Mouse (Mus musculus) T-helper 1 cell (primary cell): ENCODE results near the gene Inha.

ENCODE experiments used
- in situ Hi-C: fragments of 300-600 bp; cut with MboI, MseI; formaldehyde crosslinking; loops from one replicate; pipeline ENCODE4 v1.15.1; 2025; ENCODE audit warnings: high pct_unique_total_duplicates

Gene Inha

DNA sequence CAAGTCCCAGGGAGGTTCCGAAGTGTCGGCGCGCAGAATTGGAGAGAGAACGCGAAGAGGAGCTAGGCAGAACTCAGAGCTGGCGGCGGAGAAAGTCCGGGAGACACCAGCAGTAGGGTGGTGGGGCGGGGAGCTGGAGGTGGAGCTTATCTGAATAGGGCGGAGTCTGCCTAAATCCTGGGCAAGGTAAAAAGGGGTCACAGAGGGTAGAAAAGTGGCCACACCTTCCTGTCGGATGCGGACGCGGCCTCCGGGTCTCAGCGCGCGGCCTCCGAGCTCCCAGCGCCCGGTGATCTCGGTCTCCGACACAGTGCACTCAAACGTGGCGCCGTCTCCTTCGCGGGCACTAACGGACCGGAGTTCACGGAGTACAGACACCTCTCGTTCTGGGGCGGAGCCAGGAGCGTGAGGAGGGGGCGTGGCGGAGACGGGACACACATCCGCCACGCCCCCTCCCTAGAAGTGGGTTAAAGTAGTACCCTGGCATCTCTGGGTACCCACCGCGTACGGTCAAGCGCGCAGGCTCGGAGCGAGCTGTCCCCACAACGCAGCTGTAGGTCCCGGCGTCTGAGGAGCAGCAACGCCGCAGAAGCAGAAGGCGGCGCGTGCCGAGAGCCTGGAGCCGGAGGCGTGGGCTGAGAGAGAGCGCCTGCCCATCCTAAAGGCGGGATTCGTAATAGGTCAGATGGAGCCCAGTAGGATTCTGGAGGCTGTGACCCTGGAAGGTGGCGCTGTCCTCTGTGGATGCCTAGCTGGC, 19.3 kb upstream of the Inha start:
- in situ Hi-C loops, result no loop called here

DNA sequence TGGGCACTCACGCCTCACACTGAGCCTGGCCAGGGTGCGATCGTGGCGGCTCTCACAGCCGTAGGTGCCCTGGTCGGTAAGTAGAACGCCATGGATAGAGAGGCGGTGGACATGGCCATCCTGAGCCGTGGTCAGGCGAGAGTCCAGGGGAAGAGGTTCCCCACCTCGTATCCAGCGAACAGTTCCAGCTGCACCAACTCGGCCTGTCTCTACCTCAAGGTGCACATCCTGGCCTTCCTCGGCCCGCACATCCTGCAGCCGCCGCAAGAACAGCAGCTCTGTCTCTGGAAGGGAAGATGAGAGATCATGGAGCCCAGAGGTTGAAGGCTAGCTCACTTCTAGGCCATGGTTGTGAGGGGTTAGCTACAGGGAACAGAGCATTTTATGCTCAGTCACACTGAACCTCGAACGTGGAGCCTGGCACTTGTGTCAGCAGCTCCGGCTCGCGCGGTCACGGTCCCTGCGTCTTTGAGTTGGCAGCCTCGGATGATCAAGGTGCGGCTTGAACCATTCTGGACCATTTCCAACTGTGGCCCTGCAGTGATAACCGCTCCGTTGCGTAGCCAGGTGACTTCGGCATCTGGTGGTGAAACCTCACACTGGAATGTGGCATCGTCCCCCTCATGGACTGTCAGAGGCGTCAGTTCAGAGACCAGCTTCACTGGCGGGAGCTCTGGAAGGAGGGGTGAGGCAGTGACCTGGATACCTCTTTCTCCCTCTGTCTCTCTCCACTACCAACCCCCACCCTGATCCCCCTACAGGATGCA, 15.9 kb upstream of the Inha start:
- in situ Hi-C loops, result no loop called here

DNA sequence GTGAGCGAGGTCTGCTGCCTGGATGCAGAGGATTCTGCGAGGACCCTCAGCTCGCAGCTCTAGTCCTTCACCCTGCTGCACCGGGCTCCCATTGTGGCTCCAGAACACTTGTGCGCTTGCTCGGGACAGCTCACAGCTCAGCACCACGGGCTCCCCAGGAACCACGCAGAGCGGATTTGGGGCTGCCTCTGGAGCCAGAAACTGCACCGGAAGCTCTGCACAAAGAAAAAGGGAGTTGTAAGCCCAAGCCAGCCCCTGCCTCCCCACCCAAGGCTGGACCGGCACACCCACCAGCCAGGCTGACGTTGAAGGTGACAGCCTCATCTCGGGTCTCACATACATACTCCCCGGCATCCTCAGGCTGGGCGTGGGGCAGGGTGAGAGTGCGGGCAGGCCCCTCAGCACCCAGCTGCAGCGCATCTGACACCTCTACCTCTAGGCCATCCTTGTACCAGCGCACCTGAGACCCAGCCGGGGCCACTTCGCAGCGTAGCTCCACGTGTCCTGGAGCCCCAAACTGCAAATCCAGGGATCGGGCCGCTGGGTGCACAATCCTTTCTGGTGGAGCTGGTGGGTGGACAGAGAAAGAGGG, 14.2 kb upstream of the Inha start:
- in situ Hi-C loops, result no loop called here

DNA sequence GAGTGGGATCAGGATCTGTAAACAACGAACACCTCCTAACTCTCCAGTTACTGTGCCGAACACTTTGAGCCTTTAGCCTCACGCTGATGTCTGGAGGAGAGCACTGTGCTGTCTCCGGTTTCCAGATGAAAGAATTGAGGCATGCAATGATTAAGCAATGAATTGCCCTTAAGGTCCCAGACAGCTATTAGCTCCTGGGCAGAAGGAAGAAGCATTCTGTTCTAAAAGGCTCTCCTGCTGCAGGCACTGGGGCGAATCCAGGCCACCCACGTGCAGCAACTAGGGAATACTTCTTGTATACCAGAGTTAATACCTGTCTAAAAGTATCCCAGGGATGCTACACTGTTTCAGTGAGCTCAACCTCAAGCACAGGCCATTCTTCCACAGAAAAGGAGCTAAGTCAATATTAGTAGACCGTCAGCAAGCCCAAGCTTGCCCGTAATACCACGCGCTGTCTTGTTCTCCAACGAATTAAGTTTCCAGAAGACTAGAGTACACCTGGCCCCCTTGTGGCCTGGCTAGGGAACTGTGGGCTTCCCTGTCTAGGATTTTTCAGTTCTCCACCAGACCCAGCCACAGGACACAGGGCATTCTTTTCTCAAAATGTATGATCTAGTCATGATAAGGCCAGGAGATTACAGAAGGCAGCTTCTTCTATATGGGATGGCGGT, 11.9 kb upstream of the Inha start:
- in situ Hi-C loops, result no loop called here

DNA sequence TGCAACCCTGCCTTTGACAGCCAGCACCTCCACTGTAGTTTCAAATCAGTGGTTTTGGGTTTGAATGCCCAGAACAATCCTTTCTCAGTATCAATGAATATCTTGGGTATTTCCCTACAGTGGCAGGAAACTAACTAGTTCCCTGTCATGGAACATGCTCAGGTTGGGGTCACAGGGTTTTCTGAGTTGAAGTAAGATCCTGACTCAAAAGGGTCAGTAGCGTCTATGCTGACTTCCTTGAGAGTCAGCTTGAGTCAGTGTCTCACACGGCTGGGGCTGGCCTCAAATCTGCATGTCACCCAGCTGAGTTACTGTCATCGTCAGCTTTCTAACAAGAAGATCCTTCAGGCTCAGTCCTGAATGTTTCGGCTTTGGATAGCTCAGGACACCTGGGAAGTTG, 8.0 kb upstream of the Inha start:
- in situ Hi-C loops, result no loop called here

DNA sequence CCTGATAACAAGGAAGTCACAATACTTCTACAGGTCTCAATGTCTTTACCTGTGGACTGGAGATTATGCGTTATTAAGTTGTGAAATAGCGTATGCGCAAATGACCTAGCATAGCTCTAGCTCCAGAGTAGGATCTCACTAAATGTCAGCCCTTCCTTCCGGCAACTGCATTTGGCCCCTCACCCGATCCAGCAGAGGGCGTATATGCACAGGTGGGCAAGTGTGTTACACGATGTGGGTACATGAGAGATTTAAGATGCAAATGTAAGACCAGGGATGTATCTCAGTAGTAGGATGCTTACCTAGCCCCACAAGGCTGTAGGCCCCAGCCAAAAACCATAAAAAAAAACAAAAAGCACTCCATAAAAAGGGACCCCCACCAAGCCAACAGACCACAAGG, 7.4 kb upstream of the Inha start:
- in situ Hi-C loops, result no loop called here

DNA sequence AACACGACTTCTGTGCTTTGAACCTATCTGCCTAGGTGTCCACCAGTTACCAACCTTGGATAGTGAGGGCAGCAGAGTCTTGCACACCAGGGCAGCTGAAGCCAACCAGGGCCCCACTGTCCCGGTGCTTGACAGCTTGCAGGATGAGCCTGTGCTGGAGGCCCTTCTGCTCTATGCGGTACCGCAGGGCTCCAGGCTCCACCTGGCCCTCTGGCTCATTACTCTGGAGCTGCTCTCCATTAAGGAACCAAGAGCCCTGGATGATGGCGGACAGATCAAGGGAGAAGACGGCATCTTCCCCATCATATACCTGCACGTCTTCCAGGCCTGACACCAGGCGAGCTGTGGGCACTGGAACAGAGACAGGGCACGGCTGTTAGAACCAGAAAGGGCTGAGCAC, 5.0 kb upstream of the Inha start:
- in situ Hi-C loops, result no loop called here

DNA sequence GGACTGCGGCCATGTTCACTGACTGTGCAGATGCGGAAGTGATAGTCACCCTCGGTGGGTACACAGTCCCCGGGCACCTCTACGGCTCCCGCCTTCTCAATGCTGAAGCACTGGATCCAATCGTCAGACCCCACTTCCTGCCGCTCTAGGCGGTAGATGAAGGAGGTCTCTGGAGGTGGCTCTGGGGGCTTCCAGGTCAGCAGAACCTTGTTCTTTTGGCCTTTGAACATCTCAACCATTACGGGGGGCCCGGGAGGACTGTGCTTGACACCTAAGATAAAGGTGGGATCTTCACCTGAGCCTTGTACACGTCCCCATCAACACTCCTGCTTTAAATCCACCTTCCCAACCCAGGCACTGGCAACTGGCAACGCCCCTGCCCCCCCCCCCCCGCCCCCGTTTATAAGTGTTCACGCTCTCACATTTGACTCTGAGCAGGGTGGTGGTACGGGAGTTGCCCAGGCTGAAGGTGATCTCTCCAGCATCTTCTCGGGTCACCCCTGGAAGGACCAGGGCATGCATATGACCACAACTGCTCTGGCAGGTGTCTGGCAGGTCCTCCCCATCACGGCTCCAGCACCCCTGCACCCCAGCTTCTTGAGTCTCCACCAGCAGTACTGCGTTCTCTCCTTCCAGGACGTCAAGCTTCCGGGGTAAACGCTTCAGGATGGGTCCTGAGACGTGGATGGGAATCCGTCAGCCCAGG, 3.8 kb upstream of the Inha start:
- in situ Hi-C loops, result no loop called here

DNA sequence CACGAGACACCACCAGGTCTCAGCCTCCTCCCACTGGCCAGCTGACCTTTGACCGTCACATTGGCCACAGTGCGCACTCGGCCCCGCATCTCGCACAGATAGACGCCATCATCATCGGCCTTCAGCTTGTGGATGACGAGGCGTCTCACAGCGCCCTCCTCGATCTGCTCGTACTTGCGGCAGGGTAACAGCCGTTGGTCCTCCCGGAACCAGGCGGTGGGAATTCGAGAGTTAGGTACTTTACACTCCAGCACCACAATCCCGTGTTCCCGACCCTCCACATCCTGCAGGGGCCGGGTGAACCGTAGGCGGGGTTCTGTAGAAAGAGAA, 3.3 kb upstream of the Inha start:
- in situ Hi-C loops, result no loop called here

DNA sequence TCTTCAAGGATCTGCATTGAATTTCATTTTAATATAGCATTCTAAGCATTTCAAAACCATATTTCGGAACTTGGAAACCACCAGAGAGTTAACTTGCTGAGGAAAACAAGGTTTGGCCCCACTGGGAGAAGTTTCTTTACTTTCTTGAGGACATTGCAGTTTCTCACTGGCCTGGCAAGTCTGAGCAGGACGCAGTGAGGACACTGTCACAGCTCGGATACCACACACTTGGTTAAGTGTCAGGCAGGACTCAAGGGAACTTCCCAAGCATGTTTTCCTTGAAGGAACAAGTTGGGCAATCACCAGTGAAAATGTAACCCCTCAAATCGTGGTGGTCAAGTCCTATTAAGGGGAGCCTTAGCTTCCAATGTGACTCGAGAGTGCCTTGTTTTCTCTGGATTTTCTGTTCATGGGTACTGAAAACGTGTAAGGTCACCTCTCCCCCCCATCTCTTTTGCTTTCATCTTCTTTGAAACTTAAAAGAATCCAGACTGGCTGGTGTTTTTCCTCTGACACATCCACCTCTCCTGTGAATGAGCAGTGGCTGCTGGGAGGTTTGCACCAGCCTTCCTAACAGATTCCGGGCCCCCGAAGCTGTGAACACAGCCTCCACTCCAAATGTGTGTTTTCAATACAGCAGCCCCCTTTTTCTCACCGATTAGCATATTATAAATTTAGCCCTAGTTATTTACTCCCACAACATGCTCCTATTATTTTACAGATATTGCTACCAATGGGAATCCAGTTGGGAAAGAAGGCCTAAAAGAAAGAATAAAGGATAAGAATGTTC, 2.4 kb upstream of the Inha start:
- in situ Hi-C loops, result no loop called here

DNA sequence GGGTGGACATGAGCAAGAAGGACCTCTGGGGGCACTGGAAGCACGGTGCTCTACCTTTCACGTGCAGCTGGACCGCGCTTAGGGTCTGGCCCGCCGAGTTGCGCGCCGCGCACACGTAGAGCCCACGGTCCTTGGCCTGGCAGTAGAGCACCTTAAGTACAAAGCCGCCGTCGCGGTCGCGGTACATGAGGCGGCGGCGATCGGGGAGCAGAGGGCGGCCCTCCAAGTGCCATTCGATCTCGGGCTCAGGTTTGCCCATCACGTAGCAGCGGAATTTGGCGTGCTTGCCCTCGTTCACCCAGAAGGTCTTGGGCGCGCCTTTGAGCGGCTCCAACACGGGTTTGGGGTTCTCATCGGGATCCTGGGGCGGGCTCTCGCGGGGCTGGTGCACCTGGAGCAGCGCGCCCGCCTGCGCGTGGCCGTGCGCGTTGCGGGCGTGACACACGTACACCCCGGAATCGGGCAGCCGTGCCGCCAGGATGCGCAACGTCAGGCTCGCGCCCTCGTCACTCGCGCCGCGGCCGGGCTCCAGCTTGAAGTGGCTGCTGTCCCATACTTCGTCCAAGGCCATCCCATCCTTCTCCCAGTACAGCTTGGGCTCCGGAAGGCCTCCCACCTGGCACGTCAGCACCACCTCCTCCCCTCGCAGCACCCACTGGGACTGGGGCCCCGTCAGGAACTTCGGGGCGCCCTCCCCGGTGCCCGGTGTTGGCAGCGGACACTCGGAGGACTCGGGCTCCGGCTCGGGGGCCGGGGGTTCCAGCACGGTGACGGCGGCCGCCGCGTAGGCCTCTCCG, 1.5 kb upstream of the Inha start:
- in situ Hi-C loops, result no loop called here

DNA sequence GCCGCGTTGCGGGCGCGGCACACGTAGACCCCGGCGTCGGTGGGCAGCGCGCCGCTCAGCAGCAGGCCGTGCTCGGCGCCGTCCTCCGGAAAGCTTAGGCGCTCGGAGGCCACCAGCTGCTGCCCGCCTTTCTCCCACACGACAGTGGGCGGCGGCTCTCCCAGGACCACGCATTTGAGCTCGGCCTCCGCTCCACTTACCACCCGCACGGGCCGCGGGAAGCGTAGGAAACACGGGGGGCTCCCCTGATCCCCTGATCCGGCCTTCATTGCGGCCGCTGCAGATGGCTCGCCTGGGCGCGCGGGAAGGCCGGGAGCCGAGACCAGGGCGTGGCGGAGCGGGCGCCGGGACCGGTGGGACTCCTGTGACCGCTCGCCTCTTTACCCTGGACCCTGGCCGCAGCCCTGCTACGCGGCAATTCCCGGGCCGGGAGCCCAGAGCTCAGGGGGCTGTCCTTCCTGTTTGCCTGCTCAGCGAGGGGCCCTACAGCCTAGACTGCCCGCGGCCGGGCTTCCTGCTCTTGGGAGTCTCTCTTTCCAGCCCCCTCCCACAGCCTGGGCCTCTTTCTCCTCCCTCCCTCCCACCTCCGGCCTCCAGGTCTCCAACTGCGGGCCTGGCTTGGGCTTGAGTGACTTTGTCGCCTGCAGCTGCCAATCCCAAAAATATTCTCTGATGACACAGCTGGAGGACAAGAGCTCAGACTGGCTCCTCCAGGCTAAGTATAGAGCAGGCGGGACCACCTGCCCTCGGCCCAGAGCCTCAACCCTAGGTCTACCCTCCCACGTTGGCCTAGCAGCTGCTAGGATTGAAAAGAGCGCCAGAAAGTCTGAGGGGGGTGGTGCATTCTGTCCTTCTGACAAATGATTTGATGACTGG, 683 bp upstream of the Inha start, which contains the start of gene Obsl1:
Gene Obsl1, minus strand, starts transcription at position 497 of the 876 bp plus-strand sequence.
- in situ Hi-C loops, result no loop called here

DNA sequence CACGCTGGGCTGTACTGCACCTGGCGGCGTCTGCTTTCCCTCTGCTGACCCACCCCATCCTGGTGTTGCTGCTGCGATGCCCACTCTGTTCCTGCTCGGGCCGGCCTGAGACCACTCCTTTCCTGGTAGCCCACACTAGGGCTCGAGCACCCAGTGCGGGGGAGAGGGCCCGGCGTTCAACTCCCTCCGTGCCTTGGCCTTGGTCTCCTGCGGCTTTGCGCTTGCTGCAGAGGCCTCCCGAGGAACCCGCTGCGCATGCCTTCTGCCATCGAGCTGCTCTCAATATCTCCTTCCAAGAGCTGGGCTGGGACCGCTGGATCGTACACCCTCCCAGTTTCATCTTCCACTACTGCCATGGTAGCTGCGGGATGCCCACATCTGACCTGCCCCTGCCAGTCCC, 2.7 kb downstream of the Inha start:
- in situ Hi-C loops, result no loop called here

DNA sequence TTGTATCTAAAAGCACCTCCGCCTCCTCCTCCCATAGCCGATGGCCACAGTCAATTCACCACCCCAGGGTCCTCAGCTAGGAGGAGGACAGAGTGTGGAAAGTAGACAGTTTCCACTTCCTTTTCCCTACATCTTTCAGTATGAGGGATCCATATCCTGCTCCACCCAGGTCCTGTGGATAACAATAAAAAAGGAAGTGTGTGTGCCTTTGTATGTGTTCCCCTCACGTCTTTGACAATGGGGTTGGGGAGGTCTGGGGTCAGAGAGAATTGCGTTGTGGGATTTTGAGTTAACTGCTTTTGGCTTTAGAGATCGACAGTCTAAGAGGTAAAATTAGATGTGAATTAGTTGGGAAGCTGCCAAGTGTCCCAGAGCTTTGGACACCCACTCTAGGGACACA, 3.3 kb downstream of the Inha start:
- in situ Hi-C loops, result no loop called here

DNA sequence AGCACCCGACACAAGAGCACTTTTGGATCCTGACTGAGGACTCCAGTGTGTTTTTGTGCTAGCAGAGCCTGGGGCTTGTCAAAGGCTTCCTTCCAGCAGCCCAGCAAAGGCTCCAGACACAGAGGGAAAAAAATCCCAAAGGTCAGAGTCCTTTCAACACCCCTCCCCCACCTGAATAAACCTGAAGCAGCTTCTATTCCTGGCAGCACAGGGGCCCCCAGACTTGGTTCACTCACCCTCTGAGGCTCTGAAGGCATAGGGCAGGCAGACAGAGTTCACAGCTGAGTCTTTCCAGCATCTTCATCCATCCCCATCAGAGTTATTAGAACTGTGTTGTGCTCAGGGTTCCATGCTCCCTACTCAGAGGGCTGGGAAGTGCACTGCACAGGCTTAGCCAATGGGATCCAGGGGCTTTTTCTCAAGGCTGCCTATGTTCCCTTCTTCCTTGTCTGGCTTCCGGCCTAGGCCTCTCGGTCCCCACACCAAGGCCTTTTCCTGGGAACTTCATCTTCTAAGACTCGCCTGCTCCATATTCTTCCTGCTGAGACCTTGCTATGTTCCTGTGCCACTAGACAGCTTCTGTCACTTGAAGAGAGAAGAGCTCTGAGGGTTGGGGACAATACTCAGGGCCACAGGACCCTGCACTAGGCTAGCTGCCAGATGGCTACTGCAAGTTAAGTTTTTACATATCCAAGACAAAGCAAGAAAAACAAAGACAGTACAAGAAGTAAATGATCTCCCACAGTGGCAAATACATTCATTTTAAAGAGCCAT, 4.7 kb downstream of the Inha start:
- in situ Hi-C loops, result no loop called here

DNA sequence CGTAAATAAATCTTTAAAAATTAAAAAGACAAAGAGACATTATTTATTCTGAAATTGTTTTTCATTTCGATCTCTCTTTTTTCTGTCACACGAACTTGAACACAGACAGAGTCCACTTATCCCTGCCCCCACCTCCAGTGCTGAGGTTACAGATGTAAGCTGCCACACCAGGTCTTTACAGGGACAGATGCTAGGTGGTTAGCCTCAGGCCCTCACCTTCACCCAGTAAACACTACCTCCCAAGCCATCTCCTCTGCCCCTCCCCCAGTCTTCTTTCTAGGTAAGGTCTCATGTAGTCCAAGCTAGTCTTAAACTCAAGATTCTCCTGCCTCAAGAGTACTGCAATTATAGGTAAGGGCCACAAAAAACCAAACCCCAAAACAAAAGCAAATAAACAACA, 5.7 kb downstream of the Inha start:
- in situ Hi-C loops, result no loop called here

DNA sequence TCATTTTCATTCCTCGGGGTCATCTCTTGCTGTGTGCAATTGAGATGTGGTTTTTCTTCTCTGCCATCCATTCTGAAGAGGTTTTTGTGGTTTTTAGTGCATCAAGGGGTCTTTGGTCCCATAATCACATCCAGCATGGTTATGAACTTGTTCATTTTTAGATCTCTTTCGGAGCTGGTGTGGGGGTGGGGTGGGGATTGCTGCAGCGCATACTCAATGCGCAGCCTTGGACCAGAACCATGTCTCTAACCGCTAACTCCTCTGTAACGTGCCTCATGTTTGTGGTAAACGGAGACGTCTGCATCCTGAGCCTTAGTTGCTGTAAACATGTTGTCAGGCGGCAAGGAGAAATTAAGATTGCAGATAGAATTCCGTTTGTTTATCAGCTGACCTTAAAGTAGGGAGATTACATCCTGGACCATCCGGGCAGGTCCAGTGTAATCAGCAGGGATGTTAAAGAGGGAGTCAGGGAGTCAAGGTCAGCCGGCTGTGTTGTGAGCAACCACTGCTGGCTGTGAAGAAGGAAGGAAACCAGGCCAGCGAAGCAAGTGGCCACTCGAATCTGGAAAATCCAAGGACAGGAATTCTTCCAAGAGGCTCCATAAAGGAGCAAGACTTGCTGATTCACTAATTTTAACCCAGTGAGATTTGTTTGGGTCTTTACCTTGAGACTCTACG, 10.0 kb downstream of the Inha start:
- in situ Hi-C loops, result no loop called here

DNA sequence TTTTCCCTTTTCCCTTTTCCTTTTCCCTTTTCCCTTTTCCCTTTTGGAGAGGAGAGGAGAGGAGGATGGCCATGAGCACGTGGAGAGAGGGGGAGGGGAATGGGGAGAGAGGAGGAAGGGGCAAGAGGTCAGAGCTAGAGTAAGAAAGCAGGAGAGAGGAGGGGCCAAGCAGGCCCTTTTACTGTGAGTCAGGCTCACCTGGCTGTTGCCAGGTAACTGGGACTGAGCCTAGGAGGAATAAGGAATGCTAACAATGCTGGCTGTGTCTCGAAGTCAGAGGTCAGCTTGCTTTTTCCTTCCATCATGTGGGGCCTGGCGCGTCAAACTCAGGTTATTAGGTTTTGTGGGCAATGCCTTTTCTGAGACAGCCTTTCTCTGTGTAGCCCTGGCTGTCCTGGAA, 11.1 kb downstream of the Inha start:
- in situ Hi-C loops, result no loop called here
